Mouse (Mus musculus) liver, postnatal 0 days (tissue): ENCODE data around the gene Mink1.

Experiments used
- CTCF ChIP-seq: sonication (generic); IDR thresholded peaks from 2 replicates; pipeline ENCODE4 v1.5.1; 2016; ENCODE audit warnings: antibody characterized with exemption, low read depth
- EP300 ChIP-seq: IDR thresholded peaks from 2 replicates; pipeline ENCODE4 v1.6.1; 2016; ENCODE audit warnings: antibody characterized with exemption, low read depth, mild to moderate bottlenecking

- TF ChIP-seq CTCF (no peak), EP300 (no peak)
Measured at GRCm38 (mm10) chr11:70607611-70608010, 44.9 kb downstream of the Mink1 start.
